Comparison of ENCODE assay signal across 14 mouse cellular contexts in the genomic region with DNA sequence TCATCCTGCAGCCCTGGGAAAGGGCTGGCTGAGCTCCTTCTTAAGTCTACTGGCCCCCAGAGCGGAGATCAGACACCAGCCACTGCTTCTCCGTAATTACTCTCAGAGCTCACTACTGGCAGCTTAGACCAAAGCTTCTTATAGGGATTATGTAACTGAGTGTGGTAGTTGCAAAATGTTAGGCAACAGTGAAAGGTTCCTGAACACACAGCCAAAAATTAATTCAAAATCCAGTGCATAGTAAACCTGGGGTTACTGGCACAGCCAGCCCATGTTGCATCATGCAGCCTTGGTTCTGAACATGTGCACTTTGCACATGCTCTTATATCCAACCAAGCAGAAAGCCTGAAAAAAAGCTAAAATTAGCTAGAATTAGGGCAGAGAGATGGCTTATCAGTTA. TPM values are rescaled to one million over a fixed set of nuclear protein-coding genes. Genes with fewer than 3 reads are reported as not detected.
DNase-seq lines count a peak whose midpoint lies in the region; ATAC-seq and TF ChIP-seq lines count a peak whose summit lies in the region.
"Had no signal": no experiment of that assay in that cellular context is flagged by ENCODE, and none has a peak within 500 bp of the region (broad histone marks: within the 10 kb centered on the region; RNA-seq: fewer than 3 reads in every experiment).

No protein-coding gene starts in this region.

- WGBS in lung, adult 2 months, result 62% methylated on average over 2 of the region's 2 CpGs
- WGBS in liver, embryonic 15.5 days (ENCODE audit: insufficient replicate concordance), result 81% methylated on average over 2 of the region's 2 CpGs

- peaks cover 2% of the 10 kb centered on the region for H3K79me2 ChIP-seq in myocyte (ENCODE audit: control insufficient read depth, insufficient read depth)

- no peak overlapping the region for H3K9ac ChIP-seq in liver, embryonic 15.5 days
- H3K9ac ChIP-seq: embryonic facial prominence, embryonic 13.5 days had no signal

- intact Hi-C loops in left cerebral cortex, postnatal 25 days (cut with DNase I), result no loop called here

- ATAC-seq in liver, embryonic 15.5 days (ENCODE audit: insufficient read depth), result no peak
- ATAC-seq in megakaryocyte-erythroid progenitor cell, adult 5-6 weeks (replicated peaks; ENCODE audit: low FRiP score, low TSS enrichment, poor library complexity, severe bottlenecking), result no peak
- ATAC-seq in cerebellum, adult (ENCODE audit: insufficient number of reproducible peaks, low FRiP score, low TSS enrichment), result no peak
- ATAC-seq: forebrain, embryonic 16.5 days had no signal

- no peak overlapping the region for H3K4me2 ChIP-seq in liver, embryonic 15.5 days
- no peak overlapping the region for H3K4me2 ChIP-seq in myocyte (ENCODE audit: low read depth)
- H3K4me2 ChIP-seq: embryonic facial prominence, embryonic 13.5 days had no signal

- no peaks in the 10 kb centered on the region; the same call in 1 of the 2 replicates for H3K36me3 ChIP-seq in liver, embryonic 15.5 days (replicated peaks)
- H3K36me3 ChIP-seq in myocyte (ENCODE audit: control insufficient read depth, insufficient read depth), result no peaks in the 10 kb centered on the region
- H3K36me3 ChIP-seq: embryonic facial prominence, embryonic 13.5 days had no signal

- H3K27me3 ChIP-seq in liver, embryonic 15.5 days, result no peaks in the 10 kb centered on the region
- no peaks in the 10 kb centered on the region for H3K27me3 ChIP-seq in myocyte (ENCODE audit: control insufficient read depth, insufficient read depth, insufficient read length)
- H3K27me3 ChIP-seq: embryonic facial prominence, embryonic 13.5 days had no signal

- H3K27ac ChIP-seq in liver, embryonic 15.5 days (replicated peaks), result peak overlapping the region; percentile 64
- H3K27ac ChIP-seq: embryonic facial prominence, embryonic 13.5 days had no signal

- no peaks in the 10 kb centered on the region for H3K4me1 ChIP-seq in lung, adult 2 months (ENCODE audit: control insufficient read depth, insufficient read depth, low read length)
- peaks cover 42% of the 10 kb centered on the region for H3K4me1 ChIP-seq in liver, embryonic 15.5 days (replicated peaks)
- H3K4me1 ChIP-seq: embryonic facial prominence, embryonic 13.5 days had no signal

- no peak for TF ChIP-seq CTCF in lung, adult 2 months (IDR thresholded peaks at IDR 0.05; ENCODE audit: insufficient read depth, low read length)

- DNase-seq in lung, adult 18-20 months, result peak; percentile 55 to 70
- DNase-seq in lung, adult 2 months, result no peak
- peak; percentile 50 to 59 for DNase-seq in adrenal gland, postnatal 36 days
- no peak for DNase-seq in left cerebral cortex, postnatal 25 days (ENCODE audit: low spot score in 2 of 2)
- DNase-seq: cerebellum, adult 9-10 months; gastrocnemius, postnatal 25 days; kidney, postnatal 4 days; left cerebral cortex, postnatal 4 days had no signal

- TF ChIP-seq POLR2A in lung, adult 2 months (IDR thresholded peaks at IDR 0.05; ENCODE audit: borderline replicate concordance, extremely low read depth, low read depth, low read length), result no peak
- no peak for TF ChIP-seq POLR2A in myocyte (IDR thresholded peaks at IDR 0.05; ENCODE audit: insufficient read length, low read depth)

- H3K9me3 ChIP-seq in liver, embryonic 15.5 days (replicated peaks), result no peaks in the 10 kb centered on the region
- H3K9me3 ChIP-seq: embryonic facial prominence, embryonic 13.5 days had no signal

- H3ac ChIP-seq in myocyte (ENCODE audit: control insufficient read depth, insufficient read length), result no peak overlapping the region

- no peak overlapping the region for H3K4me3 ChIP-seq in lung, adult 2 months (replicated peaks; ENCODE audit: extremely low read depth, low read depth, low read length)
- no peak overlapping the region for H3K4me3 ChIP-seq in liver, embryonic 15.5 days (replicated peaks)
- H3K4me3 ChIP-seq in myocyte, result no peak overlapping the region
- H3K4me3 ChIP-seq: embryonic facial prominence, embryonic 13.5 days had no signal

TF ChIP-seq in myocyte, 11 proteins besides CTCF, POLR2A, EP300 and RAD21:
- no peak for TF ChIP-seq USF1 (IDR thresholded peaks at IDR 0.05; ENCODE audit: low read depth)
- TF ChIP-seq E2F4 (IDR thresholded peaks at IDR 0.05; ENCODE audit: insufficient read depth), result no peak
- TF ChIP-seq CEBPB (IDR thresholded peaks at IDR 0.05; ENCODE audit: insufficient read depth, poor library complexity, severe bottlenecking), result peak; percentile 68
- TF ChIP-seq MYOD1 (IDR thresholded peaks at IDR 0.05; ENCODE audit: control insufficient read depth in 1 of 3, insufficient read length in 2 of 3, low read depth in 2 of 3), result no peak

RNA-seq across cellular contexts. Expression of gene Eif3a, which starts 4.8 kb away (rescaled TPM):
- 20.9 and 34.9 TPM in 2 replicates for polyA plus RNA-seq in lung, adult 2 months (2012; rRNA removed)
- total RNA-seq in adrenal gland, postnatal 36 days (2021), result 100 to 1,000 TPM; 161 to 191 TPM
- polyA plus RNA-seq in liver, embryonic 15.5 days (2015; fragmentation: Nextera tagmentation; extraction: Ambion mirVana), result 74.9 and 78.5 TPM in 2 replicates
- polyA plus RNA-seq in myocyte (2012; fragmentation: generic; extraction: Trizol), result 67.9 TPM
- total RNA-seq in megakaryocyte-erythroid progenitor cell, adult 5-6 weeks (2014; fragmentation: Nextera tagmentation), result 344 and 346 TPM in 2 replicates
- 570 and 597 TPM in 2 replicates for total RNA-seq in megakaryocyte-erythroid progenitor cell, adult 5-6 weeks (2017)
- 10 to 100 TPM; 93.2 to 97.1 TPM for total RNA-seq in left cerebral cortex, postnatal 25 days (2021)

RNA-seq across cellular contexts. Expression of gene Fam45a, which starts 16.1 kb away (rescaled TPM):
- 9.2 and 12.5 TPM in 2 replicates for polyA plus RNA-seq in lung, adult 2 months (2012; rRNA removed)
- 10 to 100 TPM; 40.1 to 42.9 TPM for total RNA-seq in adrenal gland, postnatal 36 days (2021)
- 20.2 and 20.9 TPM in 2 replicates for polyA plus RNA-seq in liver, embryonic 15.5 days (2015; fragmentation: Nextera tagmentation; extraction: Ambion mirVana)
- 13.4 TPM for polyA plus RNA-seq in myocyte (2012; fragmentation: generic; extraction: Trizol)
- 27.2 and 27.6 TPM in 2 replicates for total RNA-seq in megakaryocyte-erythroid progenitor cell, adult 5-6 weeks (2014; fragmentation: Nextera tagmentation)
- total RNA-seq in megakaryocyte-erythroid progenitor cell, adult 5-6 weeks (2017), result 22.0 and 38.4 TPM in 2 replicates
- total RNA-seq in left cerebral cortex, postnatal 25 days (2021), result 10 to 100 TPM; 36.9 to 39.4 TPM

RNA-seq across cellular contexts. Expression of gene Nanos1, which starts 39.5 kb away (rescaled TPM):
- 0.41 and 0.74 TPM in 2 replicates for polyA plus RNA-seq in lung, adult 2 months (2012; rRNA removed)
- 1 to 10 TPM in 1 of 2 experiments, under 1 TPM in 1; 0.92 to 1.4 TPM for total RNA-seq in adrenal gland, postnatal 36 days (2021)
- 1.2 and 1.3 TPM in 2 replicates for polyA plus RNA-seq in liver, embryonic 15.5 days (2015; fragmentation: Nextera tagmentation; extraction: Ambion mirVana)
- 0.38 TPM for polyA plus RNA-seq in myocyte (2012; fragmentation: generic; extraction: Trizol)
- 1.2 and 2.5 TPM in 2 replicates for total RNA-seq in megakaryocyte-erythroid progenitor cell, adult 5-6 weeks (2014; fragmentation: Nextera tagmentation)
- total RNA-seq in megakaryocyte-erythroid progenitor cell, adult 5-6 weeks (2017), result 1.2 and 1.5 TPM in 2 replicates
- total RNA-seq in left cerebral cortex, postnatal 25 days (2021), result 10 to 100 TPM; 23.4 to 23.6 TPM

Comparison
In these comparisons a context has a peak if more than half of its experiments do, and no peak if none do; other contexts are left out.
1. DNase-seq: peak in lung, adult 18-20 months (2 of 2) and adrenal gland, postnatal 36 days (2 of 2); none in lung, adult 2 months (single experiment) and left cerebral cortex, postnatal 25 days (0 of 2).
2. RNA of gene Nanos1, which starts 39.5 kb away (total RNA-seq): 23.4 to 23.6 TPM in left cerebral cortex, postnatal 25 days; 1.2 to 2.5 TPM in megakaryocyte-erythroid progenitor cell, adult 5-6 weeks and 0.92 to 1.4 TPM in adrenal gland, postnatal 36 days; every median in the first group is over 4 times any median in the second.